Mouse (Mus musculus) adrenal gland, postnatal 36 days (tissue): Measurements from ENCODE around the gene Slc25a30. TPM values are rescaled to one million over a fixed set of nuclear protein-coding genes. Genes with fewer than 3 reads are reported as not detected.
A peak's percentile ranks its signal among the peaks of the same experiment; 100 is the strongest.

Source experiments
- DNase-seq, 2 experiments: peaks; one replicate each; pipeline ENCODE4 v3.0.0; 2021; ENCODE audit warnings: mixed read lengths in 1 of 2
- total RNA-seq, 2 experiments: library from RNA; stranded (reverse); gene quantifications; 2 replicates each; pipeline ENCODE4 v1.2.3; 2021

Gene Slc25a30
- total RNA-seq, 2 experiments from 2014 or later, result 206 to 215 TPM

- no peak for DNase-seq
These were observed 38.9 kb downstream of the Slc25a30 start for GRCm38 (mm10) chr14:75747960-75748359.

- DNase-seq, result no peak
These were observed 44.9 kb downstream of the Slc25a30 start for GRCm38 (mm10) chr14:75741904-75742303.

GRCm38 (mm10) chr14:75735597-75735996 is 51.2 kb downstream of the Slc25a30 start:
- no peak for DNase-seq

- no peak for DNase-seq
These were observed 54.2 kb downstream of the Slc25a30 start for GRCm38 (mm10) chr14:75732631-75733030.

GRCm38 (mm10) chr14:75731361-75731760 is 55.5 kb downstream of the Slc25a30 start:
- DNase-seq, result no peak

GRCm38 (mm10) chr14:75728111-75728510 is 58.7 kb downstream of the Slc25a30 start:
- no peak for DNase-seq

- DNase-seq, result peak; percentile 24 to 46
These were observed 59.8 kb downstream of the Slc25a30 start for GRCm38 (mm10) chr14:75727046-75727445.

- no peak for DNase-seq
These were observed 64.0 kb downstream of the Slc25a30 start for GRCm38 (mm10) chr14:75722816-75723215.

GRCm38 (mm10) chr14:75721977-75722563 is 64.8 kb downstream of the Slc25a30 start:
- peak; percentile 31 to 53 for DNase-seq

- DNase-seq, result no peak
These were observed 66.7 kb downstream of the Slc25a30 start for GRCm38 (mm10) chr14:75720121-75720520.

GRCm38 (mm10) chr14:75716410-75716809 is 70.4 kb downstream of the Slc25a30 start:
- DNase-seq, result no peak

- no peak for DNase-seq
These were observed 73.2 kb downstream of the Slc25a30 start for GRCm38 (mm10) chr14:75713661-75714060.

- no peak for DNase-seq
These were observed 74.2 kb downstream of the Slc25a30 start for GRCm38 (mm10) chr14:75712687-75713086.

GRCm38 (mm10) chr14:75711731-75712130 is 75.1 kb downstream of the Slc25a30 start:
- DNase-seq, result no peak

Other genes with a start within 250 kb of the Slc25a30 start
- not detected for gene Spert, start 193.9 kb downstream of the Slc25a30 start, total RNA-seq
- not detected for gene Erich6b, start 144.8 kb downstream of the Slc25a30 start, total RNA-seq
- 10 to 100 TPM; 26.5 to 33.3 TPM for gene Cog3, start 32.5 kb downstream of the Slc25a30 start, total RNA-seq
- 1,000 to 10,000 TPM; 2,956 to 3,131 TPM for gene Tpt1, start 58.1 kb upstream of the Slc25a30 start, total RNA-seq
- gene Kctd4, start 168.0 kb upstream of the Slc25a30 start, total RNA-seq, result not detected
- 10 to 100 TPM; 24.3 to 24.6 TPM for gene Gtf2f2, start 223.8 kb upstream of the Slc25a30 start, total RNA-seq